Mouse (Mus musculus) hindbrain, embryonic 11.5 days (tissue): ENCODE results near the gene Arhgap6. TPM values are rescaled to one million over a fixed set of nuclear protein-coding genes. Genes with fewer than 3 reads are reported as not detected.
A peak's percentile ranks its signal among the peaks of the same experiment; 100 is the strongest.

Experiments used
- ATAC-seq: fragments of 200-750 bp; cut with Nextera tagmentation; 2 replicates; pipeline ENCODE4 v1.8.0; 2017; ENCODE audit warnings: mild to moderate bottlenecking, moderate TSS enrichment, moderate library complexity; ENCODE audit not compliant: low FRiP score
- DNase-seq: peaks from one replicate; pipeline ENCODE4 v3.0.0-alpha.2; 2015; ENCODE audit warnings: low spot score
- H3K27ac ChIP-seq: fragments of 300-500 bp; sonication (generic); 2 replicates; pipeline ENCODE4 v1.5.1; 2014; ENCODE audit warnings: mild to moderate bottlenecking, low read depth, low read length
- H3K27me3 ChIP-seq: fragments of 300-500 bp; sonication (generic); 2 replicates; pipeline ENCODE4 v1.6.1; 2014; ENCODE audit warnings: mild to moderate bottlenecking, low read length, moderate library complexity, mixed read lengths; ENCODE audit not compliant: control insufficient read depth, insufficient read depth
- H3K36me3 ChIP-seq: fragments of 300-500 bp; sonication (generic); 2 replicates; pipeline ENCODE4 v1.6.1; 2014; ENCODE audit warnings: mild to moderate bottlenecking, low read length, moderate library complexity, mixed read lengths; ENCODE audit not compliant: control insufficient read depth, insufficient read depth
- H3K4me1 ChIP-seq: fragments of 300-500 bp; sonication (generic); replicated peaks from 2 replicates; pipeline ENCODE4 v1.6.1; 2014; ENCODE audit warnings: low read length, mixed read lengths; ENCODE audit not compliant: control insufficient read depth, insufficient read depth
- H3K4me2 ChIP-seq: fragments of 300-500 bp; sonication (generic); replicated peaks from 2 replicates; pipeline ENCODE4 v1.6.1; 2014; ENCODE audit warnings: mild to moderate bottlenecking, low read depth, low read length
- H3K4me3 ChIP-seq: fragments of 300-500 bp; sonication (generic); 2 replicates; pipeline ENCODE4 v1.5.1; 2014; ENCODE audit warnings: low read depth, low read length
- H3K9ac ChIP-seq: fragments of 300-500 bp; sonication (generic); 2 replicates; pipeline ENCODE4 v1.6.1; 2014; ENCODE audit warnings: low read depth, low read length
- H3K9me3 ChIP-seq: fragments of 300-500 bp; sonication (generic); 2 replicates; pipeline ENCODE4 v1.6.1; 2016; ENCODE audit warnings: low read length; ENCODE audit not compliant: control insufficient read depth
- WGBS: fragments of 180-500 bp; shearing (Covaris S2); extraction: QIAGEN DNeasy Blood & Tissue Kit; methylation state at CpG from one replicate; pipeline ENCODE4 v1.1.7; 2014; 5-methylcytosine and 5-hydroxymethylcytosine counted together
- polyA plus RNA-seq: library from polyadenylated mRNA; unstranded; fragments of >200 nt; fragmentation: Nextera tagmentation; extraction: Ambion mirVana; gene quantifications from 2 replicates; pipeline ENCODE4 v1.2.1, GENCODE M21; 2014

Gene Arhgap6
- polyA plus RNA-seq, 1 experiment from 2014 or later = 1.3 TPM

- H3K27me3 ChIP-seq = no peaks in the 10 kb centered on the region
- ATAC-seq = no peak
- WGBS = 49% methylated on average over 4 of the region's 4 CpGs
- no peaks in the 10 kb centered on the region for H3K4me1 ChIP-seq
- H3K36me3 ChIP-seq = no peaks in the 10 kb centered on the region
- H3K4me2 ChIP-seq = no peak overlapping the region
- DNase-seq = peak; percentile 5
- H3K9ac ChIP-seq = no peak overlapping the region
- H3K4me3 ChIP-seq = no peak overlapping the region
- H3K9me3 ChIP-seq = no peaks in the 10 kb centered on the region
- no peak overlapping the region for H3K27ac ChIP-seq
Observed at GRCm38 (mm10) chrX:168937941-168938340, 143.0 kb downstream of the Arhgap6 start.

GRCm38 (mm10) chrX:168941684-168942083 lies 146.8 kb downstream of the Arhgap6 start:
- no peak overlapping the region for H3K9ac ChIP-seq
- no peaks in the 10 kb centered on the region for H3K9me3 ChIP-seq
- H3K4me3 ChIP-seq = no peak overlapping the region
- 91% methylated on average over 5 of the region's 5 CpGs for WGBS
- H3K4me2 ChIP-seq = no peak overlapping the region
- H3K36me3 ChIP-seq = no peaks in the 10 kb centered on the region
- no peak for ATAC-seq
- DNase-seq = no peak
- no peaks in the 10 kb centered on the region for H3K4me1 ChIP-seq
- no peaks in the 10 kb centered on the region for H3K27me3 ChIP-seq
- no peak overlapping the region for H3K27ac ChIP-seq

DNA sequence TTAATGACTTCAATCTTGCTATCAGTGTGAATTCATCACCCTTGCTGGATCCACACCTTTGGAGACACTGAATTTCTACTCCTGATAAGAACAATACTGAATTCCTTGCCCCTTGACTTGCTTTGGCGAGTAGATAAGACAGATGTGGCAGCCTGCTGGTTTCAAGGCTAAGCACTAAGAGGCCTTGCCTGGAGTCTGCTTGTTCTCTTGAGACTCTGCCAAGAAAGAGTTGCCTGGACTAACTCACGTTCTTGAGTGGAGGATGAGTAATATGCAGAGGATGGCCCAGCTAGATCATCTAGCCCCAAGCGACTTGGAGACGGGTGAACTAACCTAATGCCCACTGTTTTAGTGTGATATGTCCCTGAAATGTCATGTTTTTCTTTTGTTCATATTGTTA lies 148.3 kb downstream of the Arhgap6 start:
- Histone ChIP-seq H3K4me3 (no peak overlapping the region), H3K4me2 (no peak overlapping the region), H3K27me3 (no peaks in the 10 kb centered on the region), H3K27ac (no peak overlapping the region), H3K36me3 (no peaks in the 10 kb centered on the region), H3K9ac (no peak overlapping the region), H3K9me3 (no peaks in the 10 kb centered on the region), H3K4me1 (no peaks in the 10 kb centered on the region)
- ATAC-seq (no peak), DNase-seq (no peak)
- 91% methylated on average over 4 of the region's 4 CpGs for WGBS

DNA sequence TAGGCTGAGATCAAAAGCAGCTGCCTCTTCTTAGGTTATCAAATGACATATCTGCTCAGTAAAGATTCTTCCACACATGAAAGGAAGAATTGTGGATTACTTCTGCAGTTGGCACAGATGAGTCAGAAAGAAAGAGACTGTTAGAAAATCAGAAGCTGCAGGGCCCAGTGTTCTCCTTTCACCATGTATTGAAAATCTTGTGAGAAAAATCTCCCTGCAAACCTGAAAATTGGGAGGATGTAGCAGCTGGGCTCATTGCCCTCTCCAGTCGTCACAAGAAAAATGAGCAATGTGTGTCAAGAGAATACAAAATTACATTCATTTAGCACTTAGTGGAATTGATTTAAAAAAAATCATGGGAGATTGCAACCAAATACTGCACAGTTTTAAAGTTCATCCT lies 180.5 kb downstream of the Arhgap6 start:
- Histone ChIP-seq H3K4me3 (no peak overlapping the region), H3K27ac (no peak overlapping the region), H3K9ac (no peak overlapping the region), H3K27me3 (no peaks in the 10 kb centered on the region; the same call in 1 of the 2 replicates), H3K4me1 (no peaks in the 10 kb centered on the region), H3K4me2 (no peak overlapping the region), H3K36me3 (no peaks in the 10 kb centered on the region), H3K9me3 (no peaks in the 10 kb centered on the region)
- no peak for DNase-seq
- ATAC-seq = no peak
- 60% methylated on average over 1 of the region's 1 CpGs for WGBS

GRCm38 (mm10) chrX:168977776-168978175 lies 182.9 kb downstream of the Arhgap6 start:
- Histone ChIP-seq H3K27me3 (no peaks in the 10 kb centered on the region; the same call in 1 of the 2 replicates), H3K9ac (no peak overlapping the region), H3K4me1 (no peaks in the 10 kb centered on the region), H3K9me3 (no peaks in the 10 kb centered on the region), H3K27ac (no peak overlapping the region), H3K4me3 (no peak overlapping the region), H3K4me2 (no peak overlapping the region), H3K36me3 (no peaks in the 10 kb centered on the region)
- ATAC-seq (0 out of 2 replicates have a peak, but pooled peaks have one; percentile 43), DNase-seq (peak; percentile 0)
- WGBS = 57% methylated on average over 3 of the region's 3 CpGs

GRCm38 (mm10) chrX:168980370-168980769 lies 185.5 kb downstream of the Arhgap6 start:
- Histone ChIP-seq H3K27ac (no peak overlapping the region), H3K9ac (no peak overlapping the region), H3K27me3 (no peaks in the 10 kb centered on the region; the same call in 1 of the 2 replicates), H3K4me2 (no peak overlapping the region), H3K4me3 (no peak overlapping the region), H3K9me3 (no peaks in the 10 kb centered on the region), H3K4me1 (no peaks in the 10 kb centered on the region), H3K36me3 (no peaks in the 10 kb centered on the region)
- ATAC-seq = no peak
- 78% methylated on average over 2 of the region's 2 CpGs for WGBS
- no peak for DNase-seq

DNA sequence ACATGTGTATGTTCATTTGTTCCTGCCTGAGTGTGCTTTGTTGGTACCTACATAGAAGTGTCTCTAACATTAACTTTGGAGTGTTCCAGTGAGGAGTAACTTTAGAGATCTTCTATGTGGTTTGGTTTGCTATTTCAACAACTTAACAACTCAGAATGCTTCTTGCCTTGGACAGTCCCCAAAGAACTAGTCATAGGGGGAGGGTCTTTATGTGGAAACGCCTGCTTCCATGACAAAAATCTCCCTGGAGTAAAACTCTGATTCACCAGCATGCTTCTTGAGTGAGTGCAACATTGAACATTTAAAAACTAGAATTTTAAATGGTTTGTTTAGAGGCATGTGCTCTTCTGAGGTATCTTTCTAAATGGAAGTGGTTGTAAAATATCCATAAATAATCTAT lies 212.2 kb downstream of the Arhgap6 start:
- no peak overlapping the region for H3K4me3 ChIP-seq
- no peaks in the 10 kb centered on the region for H3K9me3 ChIP-seq
- H3K27me3 ChIP-seq = no peaks in the 10 kb centered on the region
- DNase-seq = no peak
- 62% methylated on average over 1 of the region's 1 CpGs for WGBS
- no peaks in the 10 kb centered on the region for H3K36me3 ChIP-seq
- no peak for ATAC-seq
- no peaks in the 10 kb centered on the region for H3K4me1 ChIP-seq
- H3K4me2 ChIP-seq = no peak overlapping the region
- H3K9ac ChIP-seq = no peak overlapping the region
- no peak overlapping the region for H3K27ac ChIP-seq

DNA sequence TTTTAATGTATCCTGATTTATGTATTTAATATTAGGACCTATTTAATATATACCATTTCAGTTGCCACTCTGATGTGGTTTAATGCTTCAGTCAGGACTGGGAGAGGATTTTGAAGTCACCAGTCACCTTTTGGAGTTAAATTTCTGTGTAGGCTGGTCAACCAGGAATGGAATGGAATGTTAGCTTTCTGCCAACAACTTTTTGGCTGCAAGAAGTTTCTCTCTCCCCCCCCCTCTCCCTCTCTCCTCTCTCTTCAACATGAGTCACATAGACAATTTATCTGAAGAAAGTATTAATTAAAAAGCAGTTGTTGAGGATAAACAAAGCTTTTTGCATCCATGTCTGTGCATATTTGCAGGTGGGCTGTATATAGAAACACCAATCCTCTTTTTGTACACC lies 217.8 kb downstream of the Arhgap6 start:
- DNase-seq (no peak), ATAC-seq (no peak)
- H3K36me3 ChIP-seq = no peaks in the 10 kb centered on the region
- no peak overlapping the region for H3K9ac ChIP-seq
- H3K4me1 ChIP-seq = no peaks in the 10 kb centered on the region
- H3K27me3 ChIP-seq = no peaks in the 10 kb centered on the region; the same call in 1 of the 2 replicates
- no peak overlapping the region for H3K27ac ChIP-seq
- H3K4me2 ChIP-seq = no peak overlapping the region
- no peak overlapping the region for H3K4me3 ChIP-seq
- no peaks in the 10 kb centered on the region for H3K9me3 ChIP-seq

DNA sequence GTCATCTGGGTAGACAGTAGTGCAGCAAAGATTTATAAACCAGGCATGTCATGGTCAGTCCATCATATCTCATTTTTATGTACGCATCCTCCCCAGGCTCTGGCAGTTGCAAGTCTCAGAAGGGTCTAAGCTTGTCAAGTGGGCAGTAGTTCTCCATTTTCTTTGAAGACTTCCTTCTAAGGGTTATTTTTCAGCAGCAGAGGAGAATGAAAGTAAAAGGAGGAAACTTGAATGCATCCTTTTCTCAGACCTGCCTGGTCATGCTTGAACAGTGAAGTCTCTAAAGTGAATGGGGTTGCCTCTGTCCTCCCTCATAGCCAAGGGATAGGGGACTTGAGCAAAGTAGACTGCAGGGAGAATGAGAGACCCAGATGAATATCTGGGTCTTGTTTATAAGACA lies 239.5 kb downstream of the Arhgap6 start:
- 91% methylated on average over 1 of the region's 1 CpGs for WGBS
- no peaks in the 10 kb centered on the region for H3K9me3 ChIP-seq
- H3K9ac ChIP-seq = no peak overlapping the region
- no peak overlapping the region for H3K27ac ChIP-seq
- ATAC-seq (no peak), DNase-seq (no peak)
- peaks cover 8% of the 10 kb centered on the region for H3K27me3 ChIP-seq
- no peak overlapping the region for H3K4me2 ChIP-seq
- H3K36me3 ChIP-seq = no peaks in the 10 kb centered on the region
- H3K4me1 ChIP-seq = no peaks in the 10 kb centered on the region
- H3K4me3 ChIP-seq = no peak overlapping the region
